Mouse (Mus musculus): ENCODE measurements around the gene Sytl1. TPM values are rescaled to one million over a fixed set of nuclear protein-coding genes. Genes with fewer than 3 reads are reported as not detected.

Gene Sytl1
- polyA plus RNA-seq, 1 experiment, result not detected

GRCm38 (mm10) chr4:133298516-133299365, 35.8 kb upstream of the Sytl1 start:
- WGBS, result 40% methylated on average over 12 of the region's 12 CpGs
- H3K27ac ChIP-seq (ENCODE audit: insufficient read depth, low read depth, low read length), result peak overlapping the region; percentile 29
- no peak overlapping the region for H3K4me3 ChIP-seq (ENCODE audit: insufficient read depth, low read depth, low read length)
- peaks cover 30% of the 10 kb centered on the region for H3K4me1 ChIP-seq (ENCODE audit: control insufficient read depth, insufficient read depth, low read length)
- TF ChIP-seq POLR2A (IDR thresholded peaks at IDR 0.05; ENCODE audit: insufficient read depth, low read depth, low read length), result no peak
- no peak for TF ChIP-seq CTCF (IDR thresholded peaks at IDR 0.05; ENCODE audit: insufficient read depth, low read depth, low read length)

- Histone ChIP-seq H3K27ac (ENCODE audit: insufficient read depth, low read depth, low read length) (peak overlapping the region; percentile 18; the same call in 1 of the 2 replicates), H3K4me3 (ENCODE audit: insufficient read depth, low read depth, low read length) (no peak overlapping the region), H3K4me1 (ENCODE audit: control insufficient read depth, insufficient read depth, low read length) (peaks cover 39% of the 10 kb centered on the region)
- TF ChIP-seq CTCF (IDR thresholded peaks at IDR 0.05; ENCODE audit: insufficient read depth, low read depth, low read length), result peak; percentile 88
- TF ChIP-seq POLR2A (IDR thresholded peaks at IDR 0.05; ENCODE audit: insufficient read depth, low read depth, low read length), result no peak
- WGBS, result 3% methylated on average over 5 of the region's 5 CpGs
These were observed 34.9 kb upstream of the Sytl1 start for GRCm38 (mm10) chr4:133297801-133298238.

GRCm38 (mm10) chr4:133297360-133297759, 34.4 kb upstream of the Sytl1 start:
- H3K4me1 ChIP-seq (ENCODE audit: control insufficient read depth, insufficient read depth, low read length), result peaks cover 42% of the 10 kb centered on the region
- 67% methylated on average over 10 of the region's 10 CpGs for WGBS
- TF ChIP-seq CTCF (IDR thresholded peaks at IDR 0.05; ENCODE audit: insufficient read depth, low read depth, low read length) (no peak), POLR2A (IDR thresholded peaks at IDR 0.05; ENCODE audit: insufficient read depth, low read depth, low read length) (no peak)
- H3K27ac ChIP-seq (ENCODE audit: insufficient read depth, low read depth, low read length), result no peak overlapping the region
- H3K4me3 ChIP-seq (ENCODE audit: insufficient read depth, low read depth, low read length), result no peak overlapping the region

GRCm38 (mm10) chr4:133294084-133294483, 31.2 kb upstream of the Sytl1 start:
- Histone ChIP-seq H3K4me3 (ENCODE audit: insufficient read depth, low read depth, low read length) (no peak overlapping the region), H3K4me1 (ENCODE audit: control insufficient read depth, insufficient read depth, low read length) (peaks cover 39% of the 10 kb centered on the region), H3K27ac (ENCODE audit: insufficient read depth, low read depth, low read length) (no peak overlapping the region)
- 73% methylated on average over 11 of the region's 11 CpGs for WGBS
- TF ChIP-seq CTCF (IDR thresholded peaks at IDR 0.05; ENCODE audit: insufficient read depth, low read depth, low read length) (no peak), POLR2A (IDR thresholded peaks at IDR 0.05; ENCODE audit: insufficient read depth, low read depth, low read length) (no peak)

GRCm38 (mm10) chr4:133292901-133293843, 30.3 kb upstream of the Sytl1 start:
- 41% methylated on average over 24 of the region's 24 CpGs for WGBS
- H3K4me1 ChIP-seq (ENCODE audit: control insufficient read depth, insufficient read depth, low read length), result peaks cover 30% of the 10 kb centered on the region
- TF ChIP-seq POLR2A (IDR thresholded peaks at IDR 0.05; ENCODE audit: insufficient read depth, low read depth, low read length), result no peak
- no peak for TF ChIP-seq CTCF (IDR thresholded peaks at IDR 0.05; ENCODE audit: insufficient read depth, low read depth, low read length)
- H3K4me3 ChIP-seq (ENCODE audit: insufficient read depth, low read depth, low read length), result no peak overlapping the region
- H3K27ac ChIP-seq (ENCODE audit: insufficient read depth, low read depth, low read length), result peak overlapping the region; percentile 79

GRCm38 (mm10) chr4:133292405-133292804, 29.5 kb upstream of the Sytl1 start:
- Histone ChIP-seq H3K4me1 (ENCODE audit: control insufficient read depth, insufficient read depth, low read length) (peaks cover 23% of the 10 kb centered on the region), H3K27ac (ENCODE audit: insufficient read depth, low read depth, low read length) (0 out of 2 replicates have a peak overlapping the region, but pooled peaks have one; percentile 16), H3K4me3 (ENCODE audit: insufficient read depth, low read depth, low read length) (no peak overlapping the region)
- TF ChIP-seq POLR2A (IDR thresholded peaks at IDR 0.05; ENCODE audit: insufficient read depth, low read depth, low read length) (no peak), CTCF (IDR thresholded peaks at IDR 0.05; ENCODE audit: insufficient read depth, low read depth, low read length) (no peak)
- 79% methylated on average over 4 of the region's 4 CpGs for WGBS

- H3K4me3 ChIP-seq (ENCODE audit: insufficient read depth, low read depth, low read length), result no peak overlapping the region
- TF ChIP-seq POLR2A (IDR thresholded peaks at IDR 0.05; ENCODE audit: insufficient read depth, low read depth, low read length) (no peak), CTCF (IDR thresholded peaks at IDR 0.05; ENCODE audit: insufficient read depth, low read depth, low read length) (no peak)
- H3K4me1 ChIP-seq (ENCODE audit: control insufficient read depth, insufficient read depth, low read length), result peaks cover 21% of the 10 kb centered on the region
- H3K27ac ChIP-seq (ENCODE audit: insufficient read depth, low read depth, low read length), result no peak overlapping the region
- 94% methylated on average over 1 of the region's 1 CpGs for WGBS
These were observed 28.3 kb upstream of the Sytl1 start for GRCm38 (mm10) chr4:133291255-133291654.

GRCm38 (mm10) chr4:133286476-133287077, 23.7 kb upstream of the Sytl1 start:
- H3K27ac ChIP-seq (ENCODE audit: insufficient read depth, low read depth, low read length), result no peak overlapping the region
- peaks cover 7% of the 10 kb centered on the region for H3K4me1 ChIP-seq (ENCODE audit: control insufficient read depth, insufficient read depth, low read length)
- WGBS, result 90% methylated on average over 4 of the region's 4 CpGs
- TF ChIP-seq POLR2A (IDR thresholded peaks at IDR 0.05; ENCODE audit: insufficient read depth, low read depth, low read length) (no peak), CTCF (IDR thresholded peaks at IDR 0.05; ENCODE audit: insufficient read depth, low read depth, low read length) (no peak)
- no peak overlapping the region for H3K4me3 ChIP-seq (ENCODE audit: insufficient read depth, low read depth, low read length)

Measured in olfactory bulb, adult 2 months (tissue).